Mouse (Mus musculus) E14TG2a.4 (cell line): ENCODE data around the gene Tbc1d2b.

ENCODE experiments used
- CTCF ChIP-seq: conservative IDR thresholded peaks from 2 replicates; pipeline ENCODE4 v1.5.1; 2014; ENCODE audit warnings: low read length
- POU5F1 ChIP-seq: IDR thresholded peaks from 2 replicates; pipeline ENCODE4 v1.6.1; 2014; ENCODE audit warnings: low read length, borderline replicate concordance

- TF ChIP-seq CTCF: no peak
- no peak for TF ChIP-seq POU5F1
Observed at GRCm38 (mm10) chr9:90222275-90222674, 48.3 kb downstream of the Tbc1d2b start.
